Mouse (Mus musculus) lung, embryonic 14.5 days (tissue): ENCODE measurements around the gene Tomm40l. TPM values are rescaled to one million over a fixed set of nuclear protein-coding genes. Genes with fewer than 3 reads are reported as not detected.

Experiments
- ATAC-seq: fragments of 200-750 bp; cut with Nextera tagmentation; 2 replicates; pipeline ENCODE4 v1.8.0; 2017; ENCODE audit warnings: mild to moderate bottlenecking, moderate TSS enrichment, moderate library complexity; ENCODE audit not compliant: insufficient read depth
- DNase-seq: peaks from one replicate; pipeline ENCODE4 v3.0.0-alpha.2; 2015
- H3K27ac ChIP-seq: fragments of 300-500 bp; sonication (generic); 2 replicates; pipeline ENCODE4 v1.5.1; 2014; ENCODE audit warnings: low read depth, mild to moderate bottlenecking, moderate library complexity
- H3K27me3 ChIP-seq: fragments of 300-500 bp; sonication (generic); 2 replicates; pipeline ENCODE4 v1.6.1; 2014; ENCODE audit warnings: low read length, control low read depth; ENCODE audit not compliant: insufficient read depth
- H3K36me3 ChIP-seq: fragments of 300-500 bp; sonication (generic); 2 replicates; pipeline ENCODE4 v1.6.1; 2014; ENCODE audit warnings: control low read depth; ENCODE audit not compliant: insufficient read depth
- H3K4me1 ChIP-seq: fragments of 300-500 bp; sonication (generic); 2 replicates; pipeline ENCODE4 v1.6.1; 2014; ENCODE audit warnings: antibody characterized with exemption, control low read depth; ENCODE audit not compliant: insufficient read depth
- H3K4me2 ChIP-seq: fragments of 300-500 bp; sonication (generic); 2 replicates; pipeline ENCODE4 v1.6.1; 2014; ENCODE audit warnings: mild to moderate bottlenecking
- H3K4me3 ChIP-seq: fragments of 300-500 bp; sonication (generic); 2 replicates; pipeline ENCODE4 v1.5.1; 2014; ENCODE audit warnings: low read depth, low read length
- H3K9ac ChIP-seq: fragments of 300-500 bp; sonication (generic); 2 replicates; pipeline ENCODE4 v1.6.1; 2014
- H3K9me3 ChIP-seq: fragments of 300-500 bp; sonication (generic); 2 replicates; pipeline ENCODE4 v1.6.1; 2016; ENCODE audit warnings: low read depth, low read length, control low read depth
- CTCF ChIP-seq: IDR thresholded peaks from 2 replicates; pipeline ENCODE4 v1.5.1; 2016; ENCODE audit warnings: antibody characterized with exemption, low read depth
- WGBS: fragments of 180-500 bp; shearing (Covaris S2); extraction: QIAGEN DNeasy Blood & Tissue Kit; methylation state at CpG from one replicate; pipeline ENCODE4 v1.1.7; 2014; 5-methylcytosine and 5-hydroxymethylcytosine counted together
- polyA plus RNA-seq: library from polyadenylated mRNA; unstranded; fragments of >200 nt; fragmentation: Nextera tagmentation; extraction: Ambion mirVana; gene quantifications from 2 replicates; pipeline ENCODE4 v1.2.1, GENCODE M21; 2014

Tomm40l gene
- polyA plus RNA-seq, 1 experiment from 2014 or later: 37.9 TPM

- Histone ChIP-seq H3K4me2 (no peak overlapping the region), H3K27me3 (no peaks in the 10 kb centered on the region), H3K9me3 (no peaks in the 10 kb centered on the region), H3K9ac (no peak overlapping the region), H3K4me1 (peaks cover 5% of the 10 kb centered on the region; the same call in 1 of the 2 replicates), H3K36me3 (peaks cover 24% of the 10 kb centered on the region), H3K4me3 (no peak overlapping the region), H3K27ac (no peak overlapping the region)
- ATAC-seq: no peak
- 87% methylated on average over 18 of the region's 18 CpGs for WGBS
- TF ChIP-seq CTCF: no peak
- DNase-seq: no peak
Measured at GRCm38 (mm10) chr1:171216241-171216955, 5.9 kb downstream of the Tomm40l start.

GRCm38 (mm10) chr1:171213801-171214496 is 8.4 kb downstream of the Tomm40l start, which contains the start of gene Nr1i3:
Nr1i3 (plus strand) TSS chr1:171213970.
- ATAC-seq: no peak

GRCm38 (mm10) chr1:171212854-171213253 is 9.5 kb downstream of the Tomm40l start:
- 33% methylated on average over 3 of the region's 3 CpGs for WGBS

More at GRCm38 (mm10) chr1:171213801-171214496, 8.4 kb downstream of the Tomm40l start, which contains the start of gene Nr1i3:
- no peaks in the 10 kb centered on the region for H3K4me1 ChIP-seq
- H3K9ac ChIP-seq: no peak within 1 kb of the TSS
- H3K4me2 ChIP-seq: no peak within 1 kb of the TSS
- no peak for DNase-seq
- 67% methylated on average over 10 of the region's 10 CpGs for WGBS
- no peak within 1 kb of the TSS for H3K4me3 ChIP-seq
- H3K27me3 ChIP-seq: no peaks in the 10 kb centered on the region
- peaks cover 7% of the 10 kb centered on the region; the same call in 1 of the 2 replicates for H3K36me3 ChIP-seq
- no peaks in the 10 kb centered on the region for H3K9me3 ChIP-seq
- TF ChIP-seq CTCF: no peak
- no peak within 1 kb of the TSS for H3K27ac ChIP-seq

GRCm38 (mm10) chr1:171209409-171209808 is 12.9 kb downstream of the Tomm40l start:
- WGBS: 8% methylated on average over 4 of the region's 4 CpGs
- ATAC-seq: no peak

More at GRCm38 (mm10) chr1:171212854-171213253, 9.5 kb downstream of the Tomm40l start:
- no peak for ATAC-seq
- Histone ChIP-seq H3K9me3 (no peaks in the 10 kb centered on the region), H3K4me1 (no peaks in the 10 kb centered on the region), H3K27me3 (no peaks in the 10 kb centered on the region), H3K4me2 (no peak overlapping the region), H3K4me3 (no peak overlapping the region), H3K9ac (no peak overlapping the region), H3K36me3 (no peaks in the 10 kb centered on the region), H3K27ac (no peak overlapping the region)
- no peak for TF ChIP-seq CTCF
- no peak for DNase-seq

GRCm38 (mm10) chr1:171205704-171206493 is 16.4 kb downstream of the Tomm40l start:
- Histone ChIP-seq H3K27me3 (no peaks in the 10 kb centered on the region), H3K4me1 (no peaks in the 10 kb centered on the region), H3K4me2 (no peak overlapping the region), H3K27ac (no peak overlapping the region), H3K9me3 (no peaks in the 10 kb centered on the region), H3K36me3 (no peaks in the 10 kb centered on the region), H3K9ac (no peak overlapping the region), H3K4me3 (no peak overlapping the region)
- ATAC-seq: no peak
- TF ChIP-seq CTCF: no peak
- WGBS: 66% methylated on average over 6 of the region's 6 CpGs
- DNase-seq: no peak

More at GRCm38 (mm10) chr1:171209409-171209808, 12.9 kb downstream of the Tomm40l start:
- H3K27ac ChIP-seq: no peak overlapping the region
- TF ChIP-seq CTCF: no peak
- H3K27me3 ChIP-seq: no peaks in the 10 kb centered on the region
- H3K4me3 ChIP-seq: no peak overlapping the region
- H3K9me3 ChIP-seq: no peaks in the 10 kb centered on the region
- H3K36me3 ChIP-seq: no peaks in the 10 kb centered on the region
- DNase-seq: no peak
- no peak overlapping the region for H3K9ac ChIP-seq
- H3K4me1 ChIP-seq: no peaks in the 10 kb centered on the region
- no peak overlapping the region for H3K4me2 ChIP-seq

GRCm38 (mm10) chr1:171204249-171204644 is 18.1 kb downstream of the Tomm40l start:
- ATAC-seq (no peak), DNase-seq (no peak)
- no peak overlapping the region for H3K9ac ChIP-seq
- H3K4me1 ChIP-seq: no peaks in the 10 kb centered on the region
- no peak overlapping the region for H3K4me2 ChIP-seq
- H3K9me3 ChIP-seq: no peaks in the 10 kb centered on the region
- no peaks in the 10 kb centered on the region for H3K36me3 ChIP-seq
- no peak overlapping the region for H3K27ac ChIP-seq
- H3K27me3 ChIP-seq: no peaks in the 10 kb centered on the region
- WGBS: 59% methylated on average over 7 of the region's 7 CpGs
- TF ChIP-seq CTCF: no peak
- H3K4me3 ChIP-seq: no peak overlapping the region
